Mouse (Mus musculus): Measurements from ENCODE around the gene Unc79.

GRCm38 (mm10) chr12:103069565-103069964 is 120.9 kb downstream of the Unc79 start:
- TF ChIP-seq CTCF (IDR thresholded peaks at IDR 0.05; ENCODE audit: low read depth) (no peak), EP300 (IDR thresholded peaks at IDR 0.05; ENCODE audit: low read depth) (no peak)
